Mouse (Mus musculus): ENCODE results near the gene Gpn1.
A peak's percentile ranks its signal among the peaks of the same experiment; 100 is the strongest.

Gene Gpn1

DNA sequence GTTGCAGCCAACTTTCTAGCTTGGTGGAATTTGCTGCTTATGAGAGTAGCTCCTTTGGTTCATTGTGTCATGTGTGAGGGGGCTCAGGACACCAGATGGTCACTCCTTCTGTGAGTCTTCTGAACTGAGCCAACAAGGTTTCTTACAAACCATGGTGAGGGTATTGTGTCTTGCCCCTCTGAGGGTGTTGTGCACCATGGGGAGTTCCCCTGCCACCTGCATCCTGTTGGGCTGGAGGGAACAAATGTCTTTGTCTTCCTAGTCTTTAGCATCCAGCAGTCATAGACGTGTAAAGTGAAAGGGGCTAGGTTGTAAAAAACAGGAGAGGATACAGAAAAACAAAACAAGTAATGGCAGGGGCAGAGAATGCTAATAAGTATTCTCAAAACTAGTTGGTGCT lies 64.9 kb downstream of the Gpn1 start:
- DNase-seq (ENCODE audit: low spot score in 2 of 2) = no peak

DNA sequence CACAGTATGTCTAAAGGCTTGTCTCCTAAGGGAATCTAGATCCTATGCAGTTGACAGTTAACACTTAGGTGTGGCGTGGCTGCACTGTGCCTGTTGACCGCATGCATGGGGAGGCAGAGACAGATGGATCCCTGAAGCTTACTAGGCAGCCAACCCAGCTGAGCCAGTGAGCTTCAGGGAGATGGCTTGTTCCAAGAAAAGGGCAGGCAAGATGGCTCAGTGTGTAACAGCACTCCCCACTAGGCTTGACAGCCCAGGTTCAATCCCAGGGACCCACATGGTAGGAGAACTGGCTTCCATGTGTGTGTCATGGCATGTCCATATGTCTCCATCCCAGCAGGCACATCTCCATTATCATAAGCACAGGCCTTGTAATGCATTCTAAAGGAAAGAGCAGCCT lies 65.8 kb downstream of the Gpn1 start:
- DNase-seq (ENCODE audit: low spot score in 2 of 2) = no peak

DNA sequence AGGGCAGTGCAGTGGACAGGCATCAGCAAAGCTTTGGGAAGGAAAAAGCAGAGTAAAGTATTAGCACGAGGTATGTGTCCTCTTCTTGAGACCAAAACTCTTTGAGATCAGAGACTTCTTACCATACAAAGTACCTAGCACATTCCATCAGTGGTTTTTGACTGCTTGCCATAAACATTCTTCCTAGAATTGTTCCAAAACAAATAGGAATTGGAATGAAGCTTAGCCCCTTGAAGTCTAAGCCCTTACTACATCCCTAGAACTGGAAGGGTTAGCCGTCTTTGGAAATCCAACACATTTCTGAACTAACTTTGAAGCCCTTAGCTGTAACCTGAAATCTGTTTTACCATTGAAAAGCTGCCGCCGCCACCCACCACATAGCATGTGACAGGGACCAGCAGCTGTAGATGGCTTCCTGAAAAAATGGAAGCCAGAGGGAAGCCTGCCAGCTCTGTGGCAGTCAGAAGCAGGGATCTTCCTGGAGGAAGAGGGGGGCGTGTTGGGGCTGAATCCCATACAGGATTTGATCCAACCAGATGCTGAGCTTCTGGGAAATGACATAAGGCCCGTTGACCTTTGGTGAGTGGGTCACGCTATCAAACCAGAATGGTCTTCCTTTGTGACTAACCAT lies 67.6 kb downstream of the Gpn1 start:
- DNase-seq (ENCODE audit: low spot score in 2 of 2) = peak; percentile 70 to 75
